Mouse (Mus musculus) embryonic fibroblast, embryonic 13.5 days (primary cell): ENCODE measurements around the gene Gse1.

Experiments used
- CTCF ChIP-seq: IDR thresholded peaks from 2 replicates; pipeline ENCODE4 v1.5.1; 2011; ENCODE audit warnings: mild to moderate bottlenecking, control low read depth, low read length, moderate library complexity, borderline replicate concordance; ENCODE audit not compliant: insufficient read depth
- POLR2A ChIP-seq: IDR thresholded peaks from 2 replicates; pipeline ENCODE4 v1.6.1; 2011; ENCODE audit warnings: low read depth, mild to moderate bottlenecking, control low read depth, low read length, moderate library complexity

- TF ChIP-seq CTCF (no peak), POLR2A (peak; percentile 37)
These were observed 48.0 kb downstream of the Gse1 start for GRCm38 (mm10) chr8:120276051-120276890.
